Mouse (Mus musculus) left cerebral cortex, postnatal 36 days (tissue): ENCODE data around the gene Rnf150. TPM values are rescaled to one million over a fixed set of nuclear protein-coding genes. Genes with fewer than 3 reads are reported as not detected.

Experiments
- DNase-seq, 2 experiments: peaks; one replicate each; pipeline ENCODE4 v3.0.0; 2021 to 2022; ENCODE audit warnings: low spot score in 2 of 2, mixed read lengths in 1 of 2
- intact Hi-C: fragments of 180-260 bp; cut with DNase I; formaldehyde crosslinking; loops from one replicate; pipeline ENCODE4 v1.15.1; 2025
- total RNA-seq, 2 experiments: library from RNA; stranded (reverse); gene quantifications; 2 replicates each; pipeline ENCODE4 v1.2.3; 2021

Rnf150 gene
- total RNA-seq, 2 experiments from 2014 or later = 41.4 to 53.2 TPM

- intact Hi-C loops = no loop called here
These were observed 120.1 kb downstream of the Rnf150 start for GRCm38 (mm10) chr8:82983301-82983700.

GRCm38 (mm10) chr8:82992093-82992492, 128.9 kb downstream of the Rnf150 start:
- intact Hi-C loops = no loop called here
- DNase-seq = no peak

More at GRCm38 (mm10) chr8:82983301-82983700, 120.1 kb downstream of the Rnf150 start:
- DNase-seq = no peak

- DNase-seq = no peak
- intact Hi-C loops = no loop called here
These were observed 132.7 kb downstream of the Rnf150 start for GRCm38 (mm10) chr8:82995727-82996438.

GRCm38 (mm10) chr8:82996843-82997242, 133.7 kb downstream of the Rnf150 start:
- DNase-seq = no peak
- intact Hi-C loops = no loop called here

- DNase-seq = no peak
- intact Hi-C loops = no loop called here
These were observed 135.6 kb downstream of the Rnf150 start for GRCm38 (mm10) chr8:82998778-82999177.

- DNase-seq = no peak
These were observed 140.0 kb downstream of the Rnf150 start for GRCm38 (mm10) chr8:83003187-83003586.

GRCm38 (mm10) chr8:83009481-83009880, 146.3 kb downstream of the Rnf150 start:
- intact Hi-C loops = no loop called here
- no peak for DNase-seq

More at GRCm38 (mm10) chr8:83003187-83003586, 140.0 kb downstream of the Rnf150 start:
- intact Hi-C loops = no loop called here

GRCm38 (mm10) chr8:83011286-83011685, 148.1 kb downstream of the Rnf150 start:
- no peak for DNase-seq
- intact Hi-C loops = no loop called here

- DNase-seq = no peak
- intact Hi-C loops = no loop called here
These were observed 148.6 kb downstream of the Rnf150 start for GRCm38 (mm10) chr8:83011758-83012157.

- no peak for DNase-seq
- intact Hi-C loops = no loop called here
These were observed 165.1 kb downstream of the Rnf150 start for GRCm38 (mm10) chr8:83028211-83028610.

GRCm38 (mm10) chr8:83032800-83033199, 169.6 kb downstream of the Rnf150 start:
- intact Hi-C loops = no loop called here
- no peak for DNase-seq

GRCm38 (mm10) chr8:83035141-83035540, 172.0 kb downstream of the Rnf150 start:
- DNase-seq = no peak
- intact Hi-C loops = no loop called here

GRCm38 (mm10) chr8:83036521-83037166, 173.5 kb downstream of the Rnf150 start:
- intact Hi-C loops = no loop called here

GRCm38 (mm10) chr8:83037321-83037720, 174.2 kb downstream of the Rnf150 start:
- intact Hi-C loops = no loop called here
- no peak for DNase-seq

More at GRCm38 (mm10) chr8:83036521-83037166, 173.5 kb downstream of the Rnf150 start:
- no peak for DNase-seq

- DNase-seq = peak; percentile 87 to 88
- intact Hi-C loops = no loop called here
These were observed 175.4 kb downstream of the Rnf150 start for GRCm38 (mm10) chr8:83038575-83038974.

GRCm38 (mm10) chr8:83041440-83041839, 178.3 kb downstream of the Rnf150 start:
- intact Hi-C loops = no loop called here
- no peak for DNase-seq

GRCm38 (mm10) chr8:83046912-83047311, 183.8 kb downstream of the Rnf150 start:
- intact Hi-C loops = no loop called here
- DNase-seq = no peak

- intact Hi-C loops = no loop called here
- no peak for DNase-seq
These were observed 185.4 kb downstream of the Rnf150 start for GRCm38 (mm10) chr8:83048527-83048926.

GRCm38 (mm10) chr8:83049171-83049601, 186.0 kb downstream of the Rnf150 start:
- no peak for DNase-seq
- intact Hi-C loops = no loop called here

- DNase-seq = no peak
- intact Hi-C loops = no loop called here
These were observed 186.5 kb downstream of the Rnf150 start for GRCm38 (mm10) chr8:83049616-83050015.

GRCm38 (mm10) chr8:83052896-83053295, 189.7 kb downstream of the Rnf150 start:
- intact Hi-C loops = no loop called here
- DNase-seq = no peak
